ENCODE assay signal across 8 mouse cellular contexts in genomic region chr3:104616155-104616554, GRCm38 (mm10). TPM values are rescaled to one million over a fixed set of nuclear protein-coding genes. Genes with fewer than 3 reads are reported as not detected.
DNase-seq lines count a peak whose midpoint lies in the region; ATAC-seq lines count a peak whose summit lies in the region.

No protein-coding gene starts in this region.

- peak overlapping the region; percentile 29; the same call in 1 of the 2 replicates for H3K4me2 ChIP-seq in embryonic facial prominence, embryonic 13.5 days
- H3K4me2 ChIP-seq in midbrain, embryonic 16.5 days (ENCODE audit: low read length): peak overlapping the region; percentile 18; the same call in 1 of the 2 replicates
- no peak overlapping the region for H3K4me2 ChIP-seq in heart, embryonic 12.5 days
- H3K4me2 ChIP-seq in forebrain, embryonic 11.5 days (ENCODE audit: low read depth, low read length, severe bottlenecking): no peak overlapping the region

- H3K27me3 ChIP-seq in embryonic facial prominence, embryonic 13.5 days: no peaks in the 10 kb centered on the region
- H3K27me3 ChIP-seq in midbrain, embryonic 16.5 days (ENCODE audit: control insufficient read depth, insufficient read depth, low read depth, low read length): no peaks in the 10 kb centered on the region
- no peaks in the 10 kb centered on the region; the same call in 1 of the 2 replicates for H3K27me3 ChIP-seq in heart, embryonic 12.5 days (replicated peaks)
- H3K27me3 ChIP-seq in forebrain, embryonic 11.5 days (ENCODE audit: control insufficient read depth, insufficient read depth, low read length): no peaks in the 10 kb centered on the region

- DNase-seq in gastrocnemius, postnatal 25 days: peak; percentile 43
- DNase-seq in gastrocnemius, postnatal 10 days: no peak
- peak; percentile 24 for DNase-seq in 3T3-L1 (ENCODE audit: low read depth, low spot score)
- DNase-seq in cerebellum, adult 18-20 months: no peak
- no peak for DNase-seq in forebrain, embryonic 11.5 days (ENCODE audit: low spot score)

- no peak for ATAC-seq in embryonic facial prominence, embryonic 13.5 days (ENCODE audit: insufficient number of reproducible peaks, insufficient read depth, low FRiP score, low TSS enrichment, low read depth)
- ATAC-seq in midbrain, embryonic 16.5 days: no peak
- no peak for ATAC-seq in heart, embryonic 12.5 days (ENCODE audit: insufficient number of reproducible peaks, low FRiP score)
- no peak for ATAC-seq in forebrain, embryonic 11.5 days (replicated peaks; ENCODE audit: low FRiP score)

- H3K27ac ChIP-seq in embryonic facial prominence, embryonic 13.5 days: no peak overlapping the region
- no peak overlapping the region for H3K27ac ChIP-seq in midbrain, embryonic 16.5 days (ENCODE audit: low read length)
- no peak overlapping the region for H3K27ac ChIP-seq in heart, embryonic 12.5 days (ENCODE audit: poor library complexity, severe bottlenecking)
- no peak overlapping the region for H3K27ac ChIP-seq in forebrain, embryonic 11.5 days (ENCODE audit: low read depth, low read length)

- no peaks in the 10 kb centered on the region for H3K36me3 ChIP-seq in embryonic facial prominence, embryonic 13.5 days
- H3K36me3 ChIP-seq in midbrain, embryonic 16.5 days (ENCODE audit: control insufficient read depth, insufficient read depth, low read length): no peaks in the 10 kb centered on the region
- H3K36me3 ChIP-seq in heart, embryonic 12.5 days: no peaks in the 10 kb centered on the region
- no peaks in the 10 kb centered on the region for H3K36me3 ChIP-seq in forebrain, embryonic 11.5 days (ENCODE audit: control insufficient read depth, insufficient read depth, low read length)

- H3K9ac ChIP-seq in embryonic facial prominence, embryonic 13.5 days: no peak overlapping the region
- H3K9ac ChIP-seq in midbrain, embryonic 16.5 days (ENCODE audit: low read depth, low read length): no peak overlapping the region
- H3K9ac ChIP-seq in heart, embryonic 12.5 days: no peak overlapping the region
- no peak overlapping the region for H3K9ac ChIP-seq in forebrain, embryonic 11.5 days (ENCODE audit: low read length)

- peaks cover 7% of the 10 kb centered on the region; the same call in 1 of the 2 replicates for H3K4me1 ChIP-seq in embryonic facial prominence, embryonic 13.5 days
- H3K4me1 ChIP-seq in midbrain, embryonic 16.5 days (ENCODE audit: control insufficient read depth, insufficient read depth, low read length): 0 out of 2 replicates have a peak, but pooled peaks cover 2% of the 10 kb centered on the region
- H3K4me1 ChIP-seq in heart, embryonic 12.5 days (replicated peaks): peaks cover 11% of the 10 kb centered on the region
- no peaks in the 10 kb centered on the region for H3K4me1 ChIP-seq in forebrain, embryonic 11.5 days (replicated peaks; ENCODE audit: control insufficient read depth, insufficient read depth, low read length)

- no peaks in the 10 kb centered on the region for H3K9me3 ChIP-seq in embryonic facial prominence, embryonic 13.5 days
- no peaks in the 10 kb centered on the region for H3K9me3 ChIP-seq in midbrain, embryonic 16.5 days (replicated peaks; ENCODE audit: control insufficient read depth, low read length, poor library complexity, severe bottlenecking)
- H3K9me3 ChIP-seq in heart, embryonic 12.5 days (replicated peaks): no peaks in the 10 kb centered on the region
- H3K9me3 ChIP-seq in forebrain, embryonic 11.5 days (ENCODE audit: control insufficient read depth, low read length): no peaks in the 10 kb centered on the region

- WGBS in embryonic facial prominence, embryonic 13.5 days: 20% methylated on average over 8 of the region's 8 CpGs
- 39% methylated on average over 8 of the region's 8 CpGs for WGBS in midbrain, embryonic 16.5 days
- WGBS in heart, embryonic 12.5 days: 41% methylated on average over 8 of the region's 8 CpGs
- WGBS in forebrain, embryonic 11.5 days: 61% methylated on average over 8 of the region's 8 CpGs

- H3K4me3 ChIP-seq in embryonic facial prominence, embryonic 13.5 days: no peak overlapping the region
- no peak overlapping the region for H3K4me3 ChIP-seq in midbrain, embryonic 16.5 days (ENCODE audit: low read depth, low read length)
- H3K4me3 ChIP-seq in heart, embryonic 12.5 days: no peak overlapping the region
- H3K4me3 ChIP-seq in forebrain, embryonic 11.5 days (ENCODE audit: low read depth, low read length): no peak overlapping the region

RNA-seq across cellular contexts. Expression of gene Slc16a1, which starts 22.3 kb away (rescaled TPM):
- 10 to 100 TPM; 27.4 to 28.3 TPM for total RNA-seq in gastrocnemius, postnatal 25 days (2021)
- 10 to 100 TPM; 24.9 to 30.6 TPM for total RNA-seq in gastrocnemius, postnatal 10 days (2021)
- 29.6 and 33.6 TPM in 2 replicates for polyA plus RNA-seq in embryonic facial prominence, embryonic 13.5 days (2015; fragmentation: Nextera tagmentation; extraction: Ambion mirVana)
- 8.9 and 10.2 TPM in 2 replicates for polyA plus RNA-seq in midbrain, embryonic 16.5 days (2015; fragmentation: Nextera tagmentation; extraction: Ambion mirVana)
- polyA plus RNA-seq in heart, embryonic 12.5 days (2016; fragmentation: Nextera tagmentation; extraction: Ambion mirVana): 89.3 and 89.4 TPM in 2 replicates
- 45.1 and 45.9 TPM in 2 replicates for polyA plus RNA-seq in forebrain, embryonic 11.5 days (2014; fragmentation: Nextera tagmentation; extraction: Ambion mirVana)

Comparison
In these comparisons a context has a peak if more than half of its experiments do, and no peak if none do; other contexts are left out.
1. DNase-seq: peak in gastrocnemius, postnatal 25 days (single experiment) and 3T3-L1 (single experiment); none in gastrocnemius, postnatal 10 days (single experiment), cerebellum, adult 18-20 months (0 of 2) and forebrain, embryonic 11.5 days (single experiment).
2. H3K4me2 ChIP-seq: peak in embryonic facial prominence, embryonic 13.5 days (single experiment) and midbrain, embryonic 16.5 days (single experiment); none in heart, embryonic 12.5 days (single experiment) and forebrain, embryonic 11.5 days (single experiment).